Mouse (Mus musculus) left cerebral cortex, postnatal 25 days (tissue): Measurements from ENCODE around the gene Rrnad1. TPM values are rescaled to one million over a fixed set of nuclear protein-coding genes. Genes with fewer than 3 reads are reported as not detected.
A peak's percentile ranks its signal among the peaks of the same experiment; 100 is the strongest.
"Not testable (repeated sequence)": the region's sequence is repeated elsewhere in the genome, so short reads cannot be mapped to it uniquely, and the experiment has no call there.

ENCODE experiments used
- DNase-seq, 2 experiments: peaks; one replicate each; pipeline ENCODE4 v3.0.0; 2022; ENCODE audit warnings: low spot score in 2 of 2, mixed read lengths in 1 of 2
- intact Hi-C: fragments of 180-260 bp; cut with DNase I; formaldehyde crosslinking; loops from one replicate; pipeline ENCODE4 v1.15.1; 2025
- total RNA-seq, 2 experiments: library from RNA; stranded (reverse); gene quantifications; 2 replicates each; pipeline ENCODE4 v1.2.3; 2021

Gene Rrnad1
- total RNA-seq, 2 experiments from 2014 or later = 19.5 to 21.8 TPM

- no peak for DNase-seq
- intact Hi-C loops = no loop called here
These were observed 10.1 kb downstream of the Rrnad1 start for GRCm38 (mm10) chr3:87920270-87920943.

GRCm38 (mm10) chr3:87919336-87920108, 11.0 kb downstream of the Rrnad1 start, which contains the start of gene Mrpl24:
Mrpl24 (plus strand) TSS chr3:87919506.
- intact Hi-C loops = loop anchor here (1.0 kb wide), 2 partner anchors 11 to 13 kb away; partner anchors contain the start of genes Hdgf, Isg20l2 and Rrnad1
- peak; percentile 87 to 97 for DNase-seq

GRCm38 (mm10) chr3:87918551-87918950, 12.0 kb downstream of the Rrnad1 start:
- intact Hi-C loops = no loop called here
- DNase-seq = no peak

GRCm38 (mm10) chr3:87916990-87917389, 13.5 kb downstream of the Rrnad1 start:
- DNase-seq = no peak
- intact Hi-C loops = no loop called here

GRCm38 (mm10) chr3:87913891-87914290, 16.6 kb downstream of the Rrnad1 start:
- no peak for DNase-seq
- intact Hi-C loops = no loop called here

GRCm38 (mm10) chr3:87913491-87913890, 17.0 kb downstream of the Rrnad1 start:
- intact Hi-C loops = no loop called here

GRCm38 (mm10) chr3:87910573-87911141, 19.9 kb downstream of the Rrnad1 start:
- intact Hi-C loops = no loop called here
- peak in 1 of 2 experiments; percentile 37 for DNase-seq

More at GRCm38 (mm10) chr3:87913491-87913890, 17.0 kb downstream of the Rrnad1 start:
- DNase-seq = no peak

GRCm38 (mm10) chr3:87909874-87910273, 20.6 kb downstream of the Rrnad1 start:
- intact Hi-C loops = no loop called here
- no peak for DNase-seq

- DNase-seq = no peak
- intact Hi-C loops = no loop called here
These were observed 21.1 kb downstream of the Rrnad1 start for GRCm38 (mm10) chr3:87909381-87909780.

GRCm38 (mm10) chr3:87907906-87908305, 22.6 kb downstream of the Rrnad1 start:
- intact Hi-C loops = loop anchor here (2.0 kb wide), 1 partner anchor 23 kb away; the partner anchor contains the start of gene Prcc
- DNase-seq = no peak

GRCm38 (mm10) chr3:87906981-87907857, 23.3 kb downstream of the Rrnad1 start:
- DNase-seq = peak in 1 of 2 experiments; percentile 54
- intact Hi-C loops = loop anchor here (1.0 to 2.0 kb wide), 2 partner anchors 12 to 22 kb away; partner anchors contain the start of genes Mrpl24 and Prcc

- DNase-seq = no peak
- intact Hi-C loops = loop anchor here (1.0 to 2.0 kb wide), 2 partner anchors 13 to 22 kb away; partner anchors contain the start of genes Mrpl24 and Prcc
These were observed 23.9 kb downstream of the Rrnad1 start for GRCm38 (mm10) chr3:87906601-87906980.

GRCm38 (mm10) chr3:87905880-87906485, 24.5 kb downstream of the Rrnad1 start, which contains the start of gene Hdgf:
Hdgf (plus strand) TSS chr3:87906321.
- DNase-seq = peak; percentile 95
- intact Hi-C loops = loop anchor here (1.0 to 2.0 kb wide), 3 partner anchors 13 to 21 kb away; partner anchors contain the start of genes Mrpl24 and Prcc

GRCm38 (mm10) chr3:87903821-87904220, 26.7 kb downstream of the Rrnad1 start:
- intact Hi-C loops = no loop called here

GRCm38 (mm10) chr3:87901959-87902358, 28.6 kb downstream of the Rrnad1 start:
- DNase-seq, intact Hi-C loops: not testable (repeated sequence)

More at GRCm38 (mm10) chr3:87903821-87904220, 26.7 kb downstream of the Rrnad1 start:
- no peak for DNase-seq

GRCm38 (mm10) chr3:87901036-87901624, 29.4 kb downstream of the Rrnad1 start:
- intact Hi-C loops = no loop called here
- no peak for DNase-seq

GRCm38 (mm10) chr3:87899776-87900175, 30.7 kb downstream of the Rrnad1 start:
- intact Hi-C loops = no loop called here

GRCm38 (mm10) chr3:87899266-87899665, 31.3 kb downstream of the Rrnad1 start:
- no peak for DNase-seq
- intact Hi-C loops = no loop called here

More at GRCm38 (mm10) chr3:87899776-87900175, 30.7 kb downstream of the Rrnad1 start:
- DNase-seq = no peak
